Mouse (Mus musculus) left cerebral cortex, adult 11 months (tissue): Measurements from ENCODE around the gene Bpifb2.

Experiments
- DNase-seq: peaks from one replicate; pipeline ENCODE4 v3.0.0; 2022; ENCODE audit warnings: low spot score

The Bpifb2 gene

GRCm38 (mm10) chr2:153933311-153933710 is 58.5 kb downstream of the Bpifb2 start:
- DNase-seq: no peak

DNA sequence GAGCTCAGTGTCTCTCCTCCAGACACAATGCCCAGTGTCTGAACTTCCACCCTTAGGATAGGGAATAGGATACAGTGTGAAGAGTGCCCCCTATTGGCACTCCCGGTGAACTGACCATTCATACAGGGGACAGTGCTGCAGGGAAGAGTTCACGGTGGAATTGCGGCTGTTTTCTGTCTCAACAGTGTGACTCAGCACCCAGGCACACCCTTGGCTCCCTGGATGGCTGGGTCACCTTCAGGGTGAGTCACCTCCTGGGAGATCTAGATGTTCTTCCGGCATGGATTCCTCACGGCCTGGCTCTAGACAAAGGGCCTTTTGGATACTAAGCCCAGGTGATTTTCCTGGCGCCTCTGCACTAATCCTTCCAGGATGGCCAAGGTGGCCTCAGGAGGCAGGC is 60.5 kb downstream of the Bpifb2 start:
- DNase-seq: no peak

- DNase-seq: no peak
Measured at GRCm38 (mm10) chr2:153937843-153938242, 63.0 kb downstream of the Bpifb2 start, which contains the start of gene Bpifb4. Gene Bpifb4, plus strand, starts transcription at chr2:153938212.

DNA sequence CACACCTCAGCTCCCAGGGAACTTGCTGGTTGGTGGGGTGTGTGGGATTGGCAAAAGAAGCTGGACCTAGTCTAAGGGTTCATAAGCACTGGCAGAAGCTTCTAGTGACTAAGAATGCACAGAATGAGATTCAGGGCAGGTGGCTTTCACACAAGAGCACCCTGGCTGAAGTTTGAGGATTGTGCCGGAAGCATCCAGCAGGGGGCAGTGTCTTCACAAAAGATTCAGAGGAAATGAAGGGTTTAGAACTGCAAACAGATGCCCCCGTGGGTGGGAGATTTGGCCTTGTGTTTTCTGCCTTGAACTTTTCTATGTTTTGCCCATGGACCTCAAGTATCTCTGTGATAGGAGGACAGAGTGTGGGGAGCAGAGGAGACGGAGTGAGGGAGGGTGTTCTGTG is 68.7 kb downstream of the Bpifb2 start:
- DNase-seq: no peak

- DNase-seq: no peak
Measured at GRCm38 (mm10) chr2:153944567-153944966, 69.7 kb downstream of the Bpifb2 start.
